Mouse (Mus musculus) lung, embryonic 14.5 days (tissue): Measurements from ENCODE around the gene Map2. TPM values are rescaled to one million over a fixed set of nuclear protein-coding genes. Genes with fewer than 3 reads are reported as not detected.

Experiments used
- ATAC-seq: fragments of 200-750 bp; cut with Nextera tagmentation; 2 replicates; pipeline ENCODE4 v1.8.0; 2017; ENCODE audit warnings: mild to moderate bottlenecking, moderate TSS enrichment, moderate library complexity; ENCODE audit not compliant: insufficient read depth
- DNase-seq: peaks from one replicate; pipeline ENCODE4 v3.0.0-alpha.2; 2015
- H3K27ac ChIP-seq: fragments of 300-500 bp; sonication (generic); 2 replicates; pipeline ENCODE4 v1.5.1; 2014; ENCODE audit warnings: low read depth, mild to moderate bottlenecking, moderate library complexity
- H3K27me3 ChIP-seq: fragments of 300-500 bp; sonication (generic); 2 replicates; pipeline ENCODE4 v1.6.1; 2014; ENCODE audit warnings: low read length, control low read depth; ENCODE audit not compliant: insufficient read depth
- H3K36me3 ChIP-seq: fragments of 300-500 bp; sonication (generic); 2 replicates; pipeline ENCODE4 v1.6.1; 2014; ENCODE audit warnings: control low read depth; ENCODE audit not compliant: insufficient read depth
- H3K4me1 ChIP-seq: fragments of 300-500 bp; sonication (generic); 2 replicates; pipeline ENCODE4 v1.6.1; 2014; ENCODE audit warnings: antibody characterized with exemption, control low read depth; ENCODE audit not compliant: insufficient read depth
- H3K4me2 ChIP-seq: fragments of 300-500 bp; sonication (generic); 2 replicates; pipeline ENCODE4 v1.6.1; 2014; ENCODE audit warnings: mild to moderate bottlenecking
- H3K4me3 ChIP-seq: fragments of 300-500 bp; sonication (generic); 2 replicates; pipeline ENCODE4 v1.5.1; 2014; ENCODE audit warnings: low read depth, low read length
- H3K9ac ChIP-seq: fragments of 300-500 bp; sonication (generic); 2 replicates; pipeline ENCODE4 v1.6.1; 2014
- H3K9me3 ChIP-seq: fragments of 300-500 bp; sonication (generic); 2 replicates; pipeline ENCODE4 v1.6.1; 2016; ENCODE audit warnings: low read depth, low read length, control low read depth
- CTCF ChIP-seq: IDR thresholded peaks from 2 replicates; pipeline ENCODE4 v1.5.1; 2016; ENCODE audit warnings: antibody characterized with exemption, low read depth
- WGBS: fragments of 180-500 bp; shearing (Covaris S2); extraction: QIAGEN DNeasy Blood & Tissue Kit; methylation state at CpG from one replicate; pipeline ENCODE4 v1.1.7; 2014; 5-methylcytosine and 5-hydroxymethylcytosine counted together
- polyA plus RNA-seq: library from polyadenylated mRNA; unstranded; fragments of >200 nt; fragmentation: Nextera tagmentation; extraction: Ambion mirVana; gene quantifications from 2 replicates; pipeline ENCODE4 v1.2.1, GENCODE M21; 2014

Map2 gene
- polyA plus RNA-seq, 1 experiment from 2014 or later = 13.4 TPM

- no peak overlapping the region for H3K27ac ChIP-seq
- no peak overlapping the region for H3K4me3 ChIP-seq
- no peaks in the 10 kb centered on the region for H3K9me3 ChIP-seq
- no peaks in the 10 kb centered on the region for H3K27me3 ChIP-seq
- no peaks in the 10 kb centered on the region for H3K36me3 ChIP-seq
- no peaks in the 10 kb centered on the region for H3K4me1 ChIP-seq
- WGBS = 41% methylated on average over 8 of the region's 8 CpGs
- peak; percentile 4 for DNase-seq
- no peak for TF ChIP-seq CTCF
- H3K4me2 ChIP-seq = no peak overlapping the region
- no peak for ATAC-seq
- no peak overlapping the region for H3K9ac ChIP-seq
Measured at GRCm38 (mm10) chr1:66394944-66395637, 220.0 kb downstream of the Map2 start.

GRCm38 (mm10) chr1:66395826-66396225, 220.8 kb downstream of the Map2 start:
- WGBS = 86% methylated on average over 2 of the region's 2 CpGs

GRCm38 (mm10) chr1:66401902-66402301, 226.8 kb downstream of the Map2 start:
- H3K4me3 ChIP-seq = no peak overlapping the region
- ATAC-seq = no peak
- 82% methylated on average over 9 of the region's 9 CpGs for WGBS
- H3K27me3 ChIP-seq = no peaks in the 10 kb centered on the region
- H3K4me1 ChIP-seq = no peaks in the 10 kb centered on the region
- no peaks in the 10 kb centered on the region for H3K9me3 ChIP-seq
- no peak overlapping the region for H3K9ac ChIP-seq
- no peak overlapping the region for H3K27ac ChIP-seq
- no peak overlapping the region for H3K4me2 ChIP-seq
- TF ChIP-seq CTCF = no peak
- no peaks in the 10 kb centered on the region for H3K36me3 ChIP-seq
- no peak for DNase-seq

More at GRCm38 (mm10) chr1:66395826-66396225, 220.8 kb downstream of the Map2 start:
- Histone ChIP-seq H3K36me3 (no peaks in the 10 kb centered on the region), H3K4me2 (no peak overlapping the region), H3K4me1 (no peaks in the 10 kb centered on the region), H3K9me3 (no peaks in the 10 kb centered on the region), H3K27ac (no peak overlapping the region), H3K4me3 (no peak overlapping the region), H3K9ac (no peak overlapping the region), H3K27me3 (no peaks in the 10 kb centered on the region)
- DNase-seq (no peak), ATAC-seq (no peak)
- no peak for TF ChIP-seq CTCF

GRCm38 (mm10) chr1:66407270-66407967, 232.3 kb downstream of the Map2 start:
- TF ChIP-seq CTCF = peak; percentile 21; the same call in 1 of the 2 replicates
- no peak overlapping the region for H3K4me2 ChIP-seq
- H3K4me3 ChIP-seq = no peak overlapping the region
- H3K9ac ChIP-seq = no peak overlapping the region
- ATAC-seq (no peak), DNase-seq (no peak)
- no peak overlapping the region for H3K27ac ChIP-seq
- no peaks in the 10 kb centered on the region for H3K27me3 ChIP-seq
- WGBS = 65% methylated on average over 13 of the region's 13 CpGs
- no peaks in the 10 kb centered on the region for H3K4me1 ChIP-seq
- no peaks in the 10 kb centered on the region for H3K36me3 ChIP-seq
- H3K9me3 ChIP-seq = no peaks in the 10 kb centered on the region

- Histone ChIP-seq H3K27ac (no peak overlapping the region), H3K4me1 (no peaks in the 10 kb centered on the region), H3K36me3 (no peaks in the 10 kb centered on the region), H3K9ac (no peak overlapping the region), H3K4me2 (no peak overlapping the region), H3K27me3 (no peaks in the 10 kb centered on the region), H3K9me3 (no peaks in the 10 kb centered on the region), H3K4me3 (no peak overlapping the region)
- TF ChIP-seq CTCF = no peak
- DNase-seq = no peak
- ATAC-seq = no peak
Measured at GRCm38 (mm10) chr1:66418360-66418759, 243.3 kb downstream of the Map2 start.

- no peak for TF ChIP-seq CTCF
- H3K4me3 ChIP-seq = no peak overlapping the region
- no peaks in the 10 kb centered on the region for H3K36me3 ChIP-seq
- H3K27ac ChIP-seq = no peak overlapping the region
- no peaks in the 10 kb centered on the region for H3K27me3 ChIP-seq
- H3K9ac ChIP-seq = no peak overlapping the region
- no peaks in the 10 kb centered on the region for H3K9me3 ChIP-seq
- WGBS = 84% methylated on average over 5 of the region's 5 CpGs
- H3K4me2 ChIP-seq = no peak overlapping the region
- H3K4me1 ChIP-seq = no peaks in the 10 kb centered on the region
- DNase-seq = no peak
- no peak for ATAC-seq
Measured at GRCm38 (mm10) chr1:66426073-66426472, 251.0 kb downstream of the Map2 start.

GRCm38 (mm10) chr1:66430962-66431361, 255.9 kb downstream of the Map2 start:
- Histone ChIP-seq H3K27ac (no peak overlapping the region), H3K4me1 (no peaks in the 10 kb centered on the region), H3K36me3 (no peaks in the 10 kb centered on the region), H3K9ac (no peak overlapping the region), H3K9me3 (no peaks in the 10 kb centered on the region), H3K27me3 (no peaks in the 10 kb centered on the region), H3K4me2 (no peak overlapping the region), H3K4me3 (no peak overlapping the region)
- DNase-seq (no peak), ATAC-seq (no peak)
- no peak for TF ChIP-seq CTCF
